Mouse (Mus musculus) CD4-positive, CD25-positive, alpha-beta regulatory T cell, adult 4 months (primary cell): ENCODE measurements around the gene Mapk1. TPM values are rescaled to one million over a fixed set of nuclear protein-coding genes. Genes with fewer than 3 reads are reported as not detected.

Experiments used
- ATAC-seq: one replicate; pipeline ENCODE4 v1.8.0; 2017
- polyA plus RNA-seq, 2 experiments: library from polyadenylated mRNA; unstranded; fragments of 100-300 nt; shearing (Covaris generic); gene quantifications; one replicate each; pipeline ENCODE4 v1.2.1; 2017

Gene Mapk1
- polyA plus RNA-seq, 2 experiments from 2014 or later: 19.1 to 32.1 TPM

- ATAC-seq: no peak
These were observed 34.9 kb downstream of the Mapk1 start for GRCm38 (mm10) chr16:17018071-17018470.

GRCm38 (mm10) chr16:17024469-17025148 is 41.4 kb downstream of the Mapk1 start:
- ATAC-seq: peak; percentile 67

- no peak for ATAC-seq
These were observed 47.0 kb downstream of the Mapk1 start for GRCm38 (mm10) chr16:17029971-17030695.

- peak; percentile 54 for ATAC-seq
These were observed 50.6 kb downstream of the Mapk1 start for GRCm38 (mm10) chr16:17033754-17034153.

GRCm38 (mm10) chr16:17040716-17041115 is 57.5 kb downstream of the Mapk1 start:
- no peak for ATAC-seq

- no peak for ATAC-seq
These were observed 58.2 kb downstream of the Mapk1 start for GRCm38 (mm10) chr16:17041417-17041816.

GRCm38 (mm10) chr16:17044320-17044719 is 61.1 kb downstream of the Mapk1 start:
- no peak for ATAC-seq

GRCm38 (mm10) chr16:17045287-17045686 is 62.1 kb downstream of the Mapk1 start:
- ATAC-seq: no peak

- no peak for ATAC-seq
These were observed 66.7 kb downstream of the Mapk1 start for GRCm38 (mm10) chr16:17049886-17050285.

GRCm38 (mm10) chr16:17052087-17052486 is 68.9 kb downstream of the Mapk1 start:
- no peak for ATAC-seq

GRCm38 (mm10) chr16:17053903-17054302 is 70.7 kb downstream of the Mapk1 start:
- ATAC-seq: no peak

GRCm38 (mm10) chr16:17055584-17055983 is 72.4 kb downstream of the Mapk1 start:
- no peak for ATAC-seq

GRCm38 (mm10) chr16:17062338-17062737 is 79.2 kb downstream of the Mapk1 start:
- no peak for ATAC-seq

- ATAC-seq: no peak
These were observed 84.4 kb downstream of the Mapk1 start for GRCm38 (mm10) chr16:17067552-17067951.

GRCm38 (mm10) chr16:17069511-17070443 is 86.6 kb downstream of the Mapk1 start, which contains the start of gene Ypel1:
Gene Ypel1, plus strand, starts transcription at chr16:17069696.
- ATAC-seq: peak; percentile 83

GRCm38 (mm10) chr16:17070716-17071115 is 87.5 kb downstream of the Mapk1 start:
- no peak for ATAC-seq

GRCm38 (mm10) chr16:17073000-17073399 is 89.8 kb downstream of the Mapk1 start:
- ATAC-seq: no peak

- no peak for ATAC-seq
These were observed 93.1 kb downstream of the Mapk1 start for GRCm38 (mm10) chr16:17076301-17076700.

- ATAC-seq: no peak
These were observed 93.7 kb downstream of the Mapk1 start for GRCm38 (mm10) chr16:17076869-17077268.

- no peak for ATAC-seq
These were observed 94.9 kb downstream of the Mapk1 start for GRCm38 (mm10) chr16:17078101-17078500.

GRCm38 (mm10) chr16:17082121-17082792 is 99.1 kb downstream of the Mapk1 start:
- ATAC-seq: no peak

- ATAC-seq: no peak
These were observed 102.5 kb downstream of the Mapk1 start for GRCm38 (mm10) chr16:17085636-17086035.
